Mouse (Mus musculus) R1 (cell line): ENCODE measurements around the gene Nfib.

Source experiments
- DNase-seq: peaks from one replicate; pipeline ENCODE4 v3.0.0-alpha.2; 2018; ENCODE audit warnings: low read depth, low spot score

The Nfib gene

DNA sequence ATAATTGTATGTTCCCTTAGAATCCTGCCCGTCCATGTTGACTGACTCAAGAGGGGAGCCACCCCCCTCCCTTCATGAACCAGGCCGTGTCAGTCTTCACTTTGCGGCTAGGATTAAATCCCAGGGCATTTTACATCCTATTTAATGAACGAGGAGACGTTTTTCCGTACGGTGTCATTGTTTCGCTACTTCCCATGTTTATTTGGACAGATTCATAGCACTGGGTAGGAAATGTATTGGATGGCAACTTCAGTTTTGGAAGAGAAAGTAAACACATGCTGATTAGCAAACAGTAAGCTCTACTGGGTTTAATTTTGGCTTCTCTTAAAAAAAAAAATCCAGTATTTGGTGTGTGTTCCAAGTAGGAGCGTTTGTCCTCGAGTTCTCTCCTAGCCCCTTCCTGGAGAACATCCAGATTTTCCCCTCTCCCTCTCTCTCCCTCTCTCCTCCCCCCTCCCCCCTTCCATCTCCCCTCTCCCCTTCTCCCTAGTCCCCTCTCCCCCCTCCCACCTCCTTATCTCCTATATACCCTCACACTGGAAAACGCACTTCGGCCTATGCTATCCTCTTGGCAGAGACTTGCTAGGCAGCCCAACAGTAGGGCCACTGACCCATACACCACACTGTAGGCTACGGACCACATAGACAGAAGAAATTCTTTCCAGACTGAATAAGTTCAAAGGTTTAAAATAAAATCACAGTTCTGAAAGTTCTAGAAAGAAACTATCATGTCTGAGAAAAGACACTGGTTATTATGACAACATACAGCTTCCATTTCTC lies 271.4 kb downstream of the Nfib start:
- DNase-seq = no peak

DNA sequence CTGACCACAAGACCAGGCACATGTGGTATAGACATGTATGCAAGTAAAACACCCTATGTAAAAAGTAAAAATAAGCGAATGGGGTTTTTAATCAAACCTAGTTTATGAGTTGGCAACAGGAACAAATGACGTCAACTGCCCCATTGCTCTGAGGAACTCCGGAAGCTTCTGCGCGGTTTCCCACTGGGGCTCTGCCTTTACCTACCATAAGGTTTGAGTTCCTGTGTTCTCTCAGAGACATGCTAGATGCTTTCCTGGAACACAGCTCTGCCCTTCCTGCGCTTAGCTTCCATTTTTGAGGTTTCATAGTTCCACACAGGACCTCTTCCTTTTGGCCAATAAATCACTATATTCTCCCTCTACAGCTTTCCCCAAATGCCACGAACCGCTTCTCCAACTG lies 273.7 kb downstream of the Nfib start:
- peak; percentile 49 for DNase-seq

DNA sequence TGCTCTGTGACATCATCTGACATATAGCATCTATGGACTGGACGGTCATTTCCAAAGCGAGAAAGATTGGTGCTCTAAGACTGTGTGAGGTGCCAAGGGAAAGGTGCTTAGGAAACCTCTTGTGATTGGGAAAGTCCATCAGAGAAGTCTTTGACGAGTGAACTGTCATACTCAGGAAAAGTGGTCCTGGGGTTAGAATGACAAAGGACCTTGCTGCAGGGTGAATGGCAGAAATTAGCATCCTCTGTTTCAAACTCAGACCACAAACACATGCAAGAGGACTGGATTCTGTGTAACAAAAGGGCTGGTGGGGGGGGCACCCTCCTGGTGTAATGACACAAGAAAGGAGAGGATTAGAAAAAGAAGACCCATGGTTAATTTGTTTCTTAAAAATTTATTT lies 274.7 kb downstream of the Nfib start:
- peak; percentile 95 for DNase-seq

DNA sequence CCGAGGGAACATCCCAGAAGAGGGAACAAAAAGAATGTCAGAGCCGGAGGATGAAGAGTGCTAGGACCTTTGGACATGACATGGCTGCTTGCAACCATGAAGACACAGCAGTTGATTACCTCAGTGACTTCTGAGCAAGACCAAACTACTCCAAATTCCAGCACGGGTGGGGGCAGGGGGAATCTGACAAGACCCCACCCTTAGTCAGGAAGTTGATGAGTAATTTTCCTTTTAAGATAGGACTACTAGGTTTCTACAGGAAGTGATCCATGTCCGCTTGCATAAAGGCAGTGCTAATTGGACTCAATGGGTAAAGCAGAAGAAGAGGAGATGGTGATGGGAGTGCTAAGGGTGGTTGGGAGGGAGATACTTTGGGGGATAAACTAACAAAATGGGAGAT lies 279.3 kb downstream of the Nfib start:
- DNase-seq = peak; percentile 45

DNA sequence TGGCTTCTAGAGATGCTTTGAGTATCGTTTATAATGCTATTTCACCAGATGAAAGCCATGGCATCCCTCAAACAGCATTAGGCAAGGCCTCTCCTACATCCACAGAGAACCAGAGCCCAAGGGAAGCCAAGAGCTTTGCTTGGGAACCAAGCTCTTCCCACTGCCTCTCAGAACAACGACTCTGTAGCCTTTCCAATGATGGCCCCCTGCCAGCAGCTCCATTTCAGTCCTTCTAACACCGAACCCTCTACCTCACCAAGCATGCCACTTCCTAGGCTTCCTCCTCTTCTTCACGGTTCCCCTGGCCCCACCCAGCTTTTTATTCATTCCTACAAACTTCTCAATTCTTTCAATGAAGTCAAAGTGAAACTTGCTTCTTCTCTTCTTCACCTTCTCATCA lies 287.3 kb downstream of the Nfib start:
- no peak for DNase-seq

DNA sequence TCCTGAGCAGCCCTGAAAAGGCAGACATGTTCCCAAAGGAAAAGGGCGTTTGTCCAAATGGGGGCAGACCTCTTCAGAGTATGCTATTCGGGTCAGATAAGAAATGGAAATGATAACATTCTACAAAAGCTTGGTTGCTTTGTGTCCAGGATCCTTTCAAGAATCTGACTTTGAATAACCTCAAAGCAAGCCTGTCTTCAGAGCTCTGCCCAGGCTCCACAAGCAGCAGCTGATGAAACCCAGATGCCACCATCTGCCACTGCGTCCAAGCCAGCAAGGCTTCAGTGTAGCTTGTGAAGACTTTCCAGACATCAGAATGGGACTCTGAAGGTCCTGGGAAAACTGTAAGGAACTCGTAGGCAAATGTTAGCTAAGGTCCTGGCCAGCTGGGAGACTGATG lies 289.7 kb downstream of the Nfib start:
- DNase-seq = no peak

DNA sequence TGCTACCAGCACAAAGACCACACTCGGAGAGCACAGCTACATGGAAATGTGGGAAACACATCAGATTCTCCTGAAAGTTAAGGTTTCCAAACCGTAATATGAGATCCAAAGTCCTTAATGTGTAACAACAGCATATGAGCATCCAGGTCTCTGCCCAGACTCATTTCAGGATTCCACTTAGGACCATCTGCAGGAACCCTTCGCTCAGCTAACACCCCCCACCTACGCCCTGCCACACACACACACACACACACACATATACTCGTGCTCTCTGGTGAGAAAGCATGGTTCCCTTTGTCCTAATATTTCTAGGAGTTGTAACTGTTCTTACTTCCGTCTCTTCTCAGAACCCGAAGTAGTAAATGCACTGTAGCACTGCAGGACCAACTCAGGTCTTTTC lies 292.9 kb downstream of the Nfib start:
- no peak for DNase-seq

DNA sequence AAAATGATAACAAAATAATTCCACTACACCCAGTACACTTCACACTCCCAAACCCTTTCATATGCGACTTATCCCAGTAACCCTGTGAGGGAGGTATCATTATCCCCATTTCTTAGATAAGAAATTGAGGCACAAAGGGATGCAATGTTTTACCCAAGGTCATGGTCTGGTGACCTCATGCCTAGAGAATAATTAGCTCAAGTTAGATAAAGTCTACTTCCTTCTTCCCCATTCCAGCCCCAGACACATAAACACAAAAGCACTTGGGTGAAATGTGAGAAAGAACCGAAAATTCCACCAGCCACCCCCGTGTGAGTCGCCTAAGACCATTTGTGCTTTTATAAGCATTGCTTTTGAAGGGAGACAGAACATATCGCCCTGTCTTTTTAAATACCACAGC lies 293.6 kb downstream of the Nfib start:
- DNase-seq = peak; percentile 46

DNA sequence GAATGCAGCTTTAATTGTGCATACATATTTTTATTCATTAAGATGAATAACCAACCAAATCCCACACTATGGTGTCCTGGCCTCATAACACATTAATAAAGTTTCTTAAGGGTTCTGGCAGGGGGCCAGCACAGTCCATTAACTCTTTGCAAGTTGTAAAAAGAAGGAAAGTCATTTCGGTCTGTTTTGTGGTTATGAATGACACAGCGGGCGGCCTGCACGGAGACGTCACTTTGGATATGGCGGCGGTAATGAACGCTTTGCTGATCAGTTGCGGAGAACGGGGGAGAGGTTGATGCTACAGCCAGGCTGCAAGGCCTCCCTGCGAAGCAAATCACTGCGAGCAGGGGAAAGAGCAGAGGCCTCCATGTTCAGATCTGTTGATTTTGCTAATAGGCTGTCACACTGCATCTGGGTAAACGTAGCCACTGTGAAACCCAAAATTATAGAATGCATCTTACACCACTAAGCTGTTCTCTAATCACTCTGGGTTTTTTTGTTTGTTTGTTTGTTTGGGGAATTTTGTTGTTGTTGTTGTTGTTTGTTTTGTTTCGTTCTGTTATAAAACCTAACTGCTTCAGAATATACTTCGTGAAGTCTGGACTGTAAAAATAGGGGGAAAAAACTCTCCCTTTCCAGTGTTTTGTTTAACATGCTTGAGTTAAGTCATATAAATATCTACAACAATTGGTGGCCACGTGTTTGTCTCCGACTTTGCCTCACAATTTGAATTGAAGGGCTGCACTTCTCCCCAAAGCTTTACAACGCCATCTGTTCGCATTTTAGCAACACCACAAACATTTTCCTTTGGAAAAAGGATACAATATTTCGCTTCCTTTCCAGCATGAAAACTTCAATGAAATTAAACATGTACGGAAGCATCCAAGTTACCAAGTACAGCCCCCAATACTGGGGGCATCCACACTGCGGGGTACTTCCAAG lies 296.8 kb downstream of the Nfib start:
- peak; percentile 40 for DNase-seq

DNA sequence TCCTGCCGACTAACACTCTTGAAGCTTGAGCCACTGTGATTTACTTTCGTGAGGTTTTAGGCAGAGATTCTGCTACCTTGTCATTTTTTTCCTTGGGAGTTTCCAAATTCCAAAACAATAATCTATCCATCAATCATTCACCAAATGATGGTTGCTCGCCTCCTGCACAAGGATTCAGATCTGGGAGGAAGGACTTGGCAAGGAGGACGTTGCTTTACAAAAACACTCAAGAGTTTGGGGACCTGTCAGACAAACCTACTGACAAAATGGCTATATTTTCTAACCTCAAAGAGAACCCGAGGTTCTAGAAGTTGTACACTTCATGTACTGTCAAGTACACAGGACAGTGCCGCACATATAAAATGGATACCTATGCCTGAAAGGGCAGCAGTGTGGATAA lies 299.0 kb downstream of the Nfib start:
- DNase-seq = no peak

DNA sequence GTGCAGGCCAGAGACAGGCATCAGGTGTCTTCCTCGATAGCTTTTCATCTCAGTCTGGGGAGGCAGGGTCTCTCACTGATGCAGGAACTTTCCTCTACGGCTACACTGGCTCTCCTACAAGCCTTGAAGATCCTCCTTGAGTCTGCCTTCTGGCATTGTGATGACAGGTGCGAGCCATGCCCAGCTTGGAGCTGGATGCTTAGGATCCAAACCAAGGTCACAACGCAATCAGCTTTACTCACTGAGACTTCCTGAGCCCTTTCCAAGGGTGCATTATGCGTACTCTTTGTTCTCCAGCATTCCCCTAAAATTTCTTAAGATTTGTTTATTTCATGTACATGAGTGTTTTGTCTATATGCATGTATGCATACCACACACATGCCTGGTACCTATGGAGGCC lies 299.8 kb downstream of the Nfib start:
- DNase-seq = peak; percentile 70

DNA sequence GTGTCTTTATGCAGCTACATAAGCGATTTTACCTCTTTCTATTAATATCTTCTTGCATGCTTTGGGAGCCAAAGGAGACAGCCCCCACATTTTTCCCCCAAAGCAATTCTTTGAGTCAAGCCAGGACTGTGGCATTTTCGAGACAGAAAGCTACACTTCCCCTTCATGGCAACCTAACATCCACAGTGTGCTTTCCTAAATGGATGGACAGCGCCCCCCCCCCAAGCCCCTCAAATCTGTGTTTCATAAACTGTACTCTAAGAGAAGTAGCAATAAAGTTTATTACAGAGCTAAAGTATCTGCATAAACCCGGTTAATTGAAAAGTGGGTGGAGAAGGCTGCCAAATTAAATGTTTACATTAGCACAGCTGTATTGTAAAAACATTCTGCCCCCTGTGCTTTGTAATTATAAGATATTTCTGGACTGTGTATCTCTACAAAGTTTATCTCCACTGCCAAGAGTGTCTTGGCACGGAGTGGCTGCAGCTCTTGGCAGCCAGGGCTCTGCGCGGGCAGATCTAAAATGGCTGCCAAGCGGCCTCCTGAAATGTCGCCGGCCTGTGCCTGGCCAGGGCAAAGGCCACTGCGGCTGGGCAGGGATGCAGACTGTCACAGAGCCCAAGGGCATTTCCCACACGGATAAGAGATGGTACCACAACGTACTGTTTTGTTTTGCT lies 301.4 kb downstream of the Nfib start:
- peak; percentile 30 for DNase-seq

DNA sequence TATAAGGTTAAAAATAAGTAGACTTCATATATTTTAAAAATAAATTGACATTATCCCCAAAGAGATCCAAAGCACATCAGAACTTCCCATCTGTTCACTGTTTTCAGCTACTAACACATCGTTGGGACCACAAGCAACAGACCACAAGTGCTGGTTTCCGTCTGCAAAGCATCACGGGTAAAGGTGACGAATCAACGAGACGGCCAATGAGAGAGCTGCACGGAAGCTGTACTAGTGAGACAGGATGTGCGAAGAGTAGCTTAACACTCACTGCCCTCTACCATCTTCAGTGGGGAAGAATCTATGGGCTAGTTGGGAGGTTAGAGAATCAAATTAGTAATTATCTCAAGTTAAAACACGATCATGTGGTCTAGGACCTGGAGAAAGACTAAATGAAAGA lies 302.9 kb downstream of the Nfib start:
- peak; percentile 67 for DNase-seq

DNA sequence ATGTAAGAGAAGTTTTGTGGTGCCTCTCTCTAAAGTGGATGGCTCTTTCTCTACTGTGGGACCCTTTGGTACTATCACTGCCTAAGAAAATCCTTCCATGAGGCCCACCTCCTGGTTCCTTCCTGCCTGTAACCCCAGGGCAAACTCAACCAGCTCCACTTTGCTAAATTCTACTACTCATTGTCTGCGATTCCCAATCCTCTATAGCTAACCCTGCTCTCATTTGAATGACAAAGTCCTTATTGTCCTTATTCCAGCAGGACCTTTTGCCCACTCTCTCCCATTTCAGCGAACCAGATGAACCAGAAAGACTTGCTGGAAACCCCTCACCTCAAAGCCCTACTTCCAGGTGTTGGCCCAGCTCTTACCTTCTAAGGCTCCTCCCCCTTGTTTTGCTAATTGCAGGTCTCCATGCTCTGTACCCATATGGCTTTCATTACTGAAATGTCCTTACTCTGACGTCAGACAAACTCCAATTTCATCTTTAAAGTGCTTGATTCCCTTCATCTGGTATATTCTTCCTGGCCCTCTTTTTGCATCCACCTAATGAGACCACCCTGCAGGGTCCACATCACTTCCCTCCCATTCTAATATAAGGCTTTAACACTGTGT lies 304.0 kb downstream of the Nfib start:
- peak; percentile 95 for DNase-seq

DNA sequence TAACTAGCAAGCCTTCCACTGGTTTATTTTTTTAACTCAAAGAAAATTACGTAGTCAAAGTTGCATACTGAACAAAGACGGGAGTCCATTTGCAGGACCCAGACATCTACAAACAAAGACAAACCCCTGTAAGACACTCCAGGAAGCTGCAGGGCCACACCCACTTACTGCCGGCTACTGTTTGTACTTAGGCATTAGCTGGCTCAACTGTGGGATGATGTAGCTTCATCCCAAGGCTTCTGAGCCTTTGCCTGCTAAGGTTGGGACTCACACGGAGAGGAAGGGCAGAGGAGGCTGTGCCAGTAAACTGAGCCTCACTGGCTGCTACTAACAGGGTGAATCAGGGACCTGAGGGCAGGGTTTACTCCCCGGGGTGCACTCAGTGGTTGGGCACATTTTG lies 305.0 kb downstream of the Nfib start:
- DNase-seq = peak; percentile 95

DNA sequence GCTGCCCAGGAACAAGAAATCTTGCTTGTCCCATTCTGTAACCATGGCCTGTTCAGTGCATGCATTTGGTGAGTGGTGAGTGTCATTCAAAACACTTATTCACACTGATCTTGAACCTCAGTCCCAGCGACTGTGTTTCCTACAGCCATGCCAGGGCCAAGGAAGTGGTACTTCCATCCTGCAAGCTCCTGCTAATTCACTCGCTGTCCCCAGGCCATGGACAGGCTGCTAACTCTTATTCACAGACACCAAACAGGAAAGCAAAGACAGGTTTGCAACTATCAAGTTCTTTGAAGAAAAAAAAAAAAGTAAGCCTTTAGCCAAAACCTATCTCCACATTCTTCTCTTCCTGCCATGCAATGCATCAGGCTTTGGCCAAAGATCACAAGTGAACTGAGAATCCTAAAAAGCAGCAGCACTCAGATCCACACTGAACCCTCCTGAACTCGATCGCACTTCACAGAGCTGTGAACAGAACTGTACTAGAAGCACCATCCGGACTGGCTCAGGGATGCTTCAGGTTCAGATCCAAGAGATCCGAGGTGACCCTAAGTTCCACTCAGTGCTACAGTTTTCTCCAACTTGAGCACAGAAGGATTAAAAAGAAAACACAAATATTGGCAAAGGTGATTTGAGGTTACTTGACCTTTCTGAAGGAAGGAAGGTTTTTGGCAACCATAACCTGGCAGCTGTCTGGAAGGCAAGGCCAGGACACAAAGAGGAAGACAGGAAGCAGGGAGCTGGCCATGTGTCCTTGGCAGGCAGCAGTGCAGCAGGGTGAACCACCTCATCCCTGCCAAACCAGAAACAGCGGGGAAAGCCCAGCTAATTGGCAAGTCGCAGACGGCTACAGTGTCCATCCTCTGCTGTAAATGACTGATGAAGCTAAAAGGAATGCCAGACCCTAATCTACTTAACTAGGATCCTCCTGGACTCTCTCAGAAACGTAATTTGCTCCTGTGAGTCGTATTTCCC lies 305.9 kb downstream of the Nfib start:
- peak; percentile 44 for DNase-seq

DNA sequence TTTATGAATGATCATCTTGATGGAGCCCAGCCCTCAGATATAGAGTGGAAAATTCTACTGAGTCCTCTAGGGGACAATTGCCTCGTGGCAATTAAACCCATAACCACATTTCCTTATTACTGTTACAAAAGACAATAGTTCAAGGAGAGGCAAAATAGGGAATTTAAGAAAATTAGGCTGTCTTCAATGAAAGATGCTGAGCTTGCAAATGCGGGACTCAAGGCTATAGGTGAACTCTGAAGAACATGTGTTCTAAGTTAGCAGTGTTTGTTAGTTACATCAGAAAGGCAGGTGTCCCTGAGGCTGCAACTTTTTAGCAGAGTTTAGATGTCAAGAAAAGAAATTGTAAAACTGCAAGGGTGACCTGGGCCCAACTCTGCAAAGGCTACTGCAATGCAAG lies 307.3 kb downstream of the Nfib start:
- DNase-seq = no peak

DNA sequence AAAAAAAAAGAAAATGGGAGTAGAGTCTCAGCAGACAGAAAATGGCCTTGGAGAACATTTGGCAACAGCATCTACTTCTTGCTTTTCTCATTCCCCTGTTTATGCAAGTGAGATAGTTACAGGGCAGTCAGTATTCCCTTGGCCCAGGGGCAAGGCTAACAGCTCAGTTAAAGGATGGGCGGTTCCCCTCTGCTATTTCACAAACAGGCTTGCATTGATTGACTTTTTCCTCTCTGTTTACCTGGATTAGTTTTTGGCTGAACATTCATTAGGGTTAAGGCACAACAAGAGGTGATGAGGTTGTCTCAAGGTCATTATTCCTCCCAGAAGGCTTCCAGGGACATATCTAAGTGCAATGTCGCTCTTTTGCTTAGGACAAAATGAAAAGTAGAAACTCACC lies 308.7 kb downstream of the Nfib start:
- peak; percentile 35 for DNase-seq

DNA sequence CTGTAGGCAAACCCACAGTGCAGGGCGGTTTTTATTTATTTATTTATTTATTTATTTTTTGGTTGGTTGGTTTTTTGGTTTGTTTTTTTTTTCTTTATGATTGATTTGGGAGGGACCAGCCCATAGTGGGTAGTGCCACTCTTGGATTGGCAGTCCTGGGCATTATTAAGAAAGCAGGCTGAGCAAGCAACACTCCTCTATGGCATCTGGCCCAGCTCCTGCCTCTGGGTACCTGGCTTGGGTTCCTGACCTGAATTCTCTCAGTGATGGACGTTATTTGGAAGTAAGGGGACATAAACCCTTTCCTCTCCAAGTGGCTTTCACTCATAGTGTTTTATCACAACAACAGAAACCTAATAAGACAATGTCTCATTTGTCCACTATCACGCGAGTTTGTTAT lies 309.5 kb downstream of the Nfib start:
- no peak for DNase-seq

DNA sequence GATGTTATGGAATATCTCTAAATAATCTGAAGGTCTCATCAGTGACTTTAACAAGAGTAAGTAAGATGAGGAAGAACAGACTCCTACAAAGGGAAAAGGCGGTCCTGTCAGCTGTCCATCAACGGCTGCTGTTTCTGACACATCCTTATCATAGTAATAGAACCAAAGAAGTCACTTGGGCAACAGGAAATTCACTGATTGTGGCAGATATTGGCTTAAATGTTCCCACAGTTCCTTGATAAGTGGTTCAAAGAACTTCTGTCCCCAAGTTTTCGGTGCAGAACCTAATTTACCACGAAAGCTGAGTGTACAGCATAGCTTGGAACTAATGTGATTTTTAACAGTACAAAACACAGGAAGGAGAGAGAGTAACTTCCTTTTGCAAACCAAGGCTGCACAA lies 311.2 kb downstream of the Nfib start:
- no peak for DNase-seq

DNA sequence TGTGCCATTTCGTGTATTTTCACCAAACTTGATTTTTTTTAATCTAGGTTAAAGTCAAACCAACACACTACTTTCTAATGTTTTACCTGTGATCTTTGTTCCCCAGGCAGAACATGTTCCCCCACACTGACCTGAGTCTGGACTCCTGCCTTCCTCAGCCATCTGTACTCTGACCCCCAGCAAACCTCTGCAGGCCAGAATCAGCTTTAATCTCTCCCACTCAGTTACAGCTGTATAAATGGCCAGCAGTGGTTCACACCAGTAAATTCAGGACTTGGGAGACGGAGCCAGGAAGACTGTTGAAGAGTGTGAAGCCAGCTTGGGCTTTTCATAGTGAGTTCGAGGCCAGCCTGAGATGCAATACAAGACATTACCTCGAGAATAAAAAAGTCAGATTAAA lies 312.5 kb downstream of the Nfib start:
- DNase-seq = no peak
